Mouse (Mus musculus) myocyte (in vitro differentiated cells): ENCODE measurements around the gene Serinc4.
"Not testable (repeated sequence)": the region's sequence is repeated elsewhere in the genome, so short reads cannot be mapped to it uniquely, and the experiment has no call there.

Experiments
- E2F4 ChIP-seq: IDR thresholded peaks from one replicate; pipeline ENCODE4 v1.6.1; 2011; ENCODE audit warnings: mild to moderate bottlenecking, control low read depth, moderate library complexity; ENCODE audit not compliant: insufficient read depth
- MAX ChIP-seq: IDR thresholded peaks from one replicate; pipeline ENCODE4 v1.6.1; 2011; ENCODE audit warnings: low read depth, mild to moderate bottlenecking, control low read depth
- POLR2A ChIP-seq: IDR thresholded peaks from one replicate; pipeline ENCODE4 v1.6.1; 2011; ENCODE audit warnings: low read depth, mild to moderate bottlenecking, control low read depth, moderate library complexity; ENCODE audit not compliant: insufficient read length
- POLR2AphosphoS2 ChIP-seq: IDR thresholded peaks from one replicate; pipeline ENCODE4 v1.6.1; 2011; ENCODE audit warnings: low read depth, control low read depth; ENCODE audit not compliant: insufficient read length
- USF1 ChIP-seq: IDR thresholded peaks from one replicate; pipeline ENCODE4 v1.6.1; 2011; ENCODE audit warnings: low read depth, mild to moderate bottlenecking, control low read depth, moderate library complexity

- not testable (repeated sequence) for TF ChIP-seq E2F4, POLR2A, USF1, POLR2AphosphoS2, MAX
Observed at GRCm38 (mm10) chr2:121480916-121481315, 24.3 kb upstream of the Serinc4 start.
